Mouse (Mus musculus): ENCODE data around the gene Ptprn2.

Gene Ptprn2

DNA sequence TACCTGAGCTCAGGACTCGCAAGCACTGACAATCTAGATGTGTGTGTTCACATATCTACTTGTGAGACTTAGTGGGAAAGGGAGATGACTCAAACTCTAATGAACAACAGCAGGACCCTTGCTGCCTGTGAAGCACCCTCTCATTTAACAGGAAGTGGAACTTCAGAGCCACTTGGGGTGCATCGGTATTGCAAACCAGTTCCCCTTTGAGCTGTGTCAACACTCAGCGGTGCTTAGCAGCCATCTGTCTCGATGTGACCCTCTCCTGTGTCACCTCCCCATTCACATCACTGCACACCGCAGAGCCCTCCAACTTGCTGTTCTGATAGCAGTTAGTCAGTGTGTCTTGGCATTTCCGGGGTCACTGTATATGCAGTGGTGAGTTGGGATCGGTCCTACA, 592.1 kb downstream of the Ptprn2 start:
- DNase-seq = no peak

DNA sequence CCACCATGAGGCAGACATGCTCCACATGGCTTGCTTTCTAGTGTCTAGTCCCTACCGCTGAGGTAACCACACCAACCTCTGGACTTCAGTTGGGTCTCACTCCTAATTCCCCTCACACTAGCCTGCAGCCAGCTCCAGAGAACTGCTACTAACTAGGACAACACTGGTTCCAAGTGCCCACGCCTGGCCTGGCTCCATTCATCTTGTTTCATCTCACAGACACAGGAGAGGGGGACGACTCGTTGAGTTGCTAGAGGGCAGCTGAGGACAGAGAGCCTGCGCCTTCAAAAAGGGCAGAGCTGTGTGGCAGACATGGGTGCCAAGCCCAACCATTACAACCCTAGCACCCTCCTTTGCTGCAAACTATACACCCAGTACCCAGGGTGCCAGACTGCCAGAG, 593.4 kb downstream of the Ptprn2 start:
- no peak for DNase-seq

- DNase-seq = no peak
Observed at GRCm38 (mm10) chr12:117079724-117080123, 594.2 kb downstream of the Ptprn2 start.

- DNase-seq = no peak
Observed at GRCm38 (mm10) chr12:117083856-117084701, 598.6 kb downstream of the Ptprn2 start.

GRCm38 (mm10) chr12:117084702-117085409, 599.3 kb downstream of the Ptprn2 start:
- no peak for DNase-seq

DNA sequence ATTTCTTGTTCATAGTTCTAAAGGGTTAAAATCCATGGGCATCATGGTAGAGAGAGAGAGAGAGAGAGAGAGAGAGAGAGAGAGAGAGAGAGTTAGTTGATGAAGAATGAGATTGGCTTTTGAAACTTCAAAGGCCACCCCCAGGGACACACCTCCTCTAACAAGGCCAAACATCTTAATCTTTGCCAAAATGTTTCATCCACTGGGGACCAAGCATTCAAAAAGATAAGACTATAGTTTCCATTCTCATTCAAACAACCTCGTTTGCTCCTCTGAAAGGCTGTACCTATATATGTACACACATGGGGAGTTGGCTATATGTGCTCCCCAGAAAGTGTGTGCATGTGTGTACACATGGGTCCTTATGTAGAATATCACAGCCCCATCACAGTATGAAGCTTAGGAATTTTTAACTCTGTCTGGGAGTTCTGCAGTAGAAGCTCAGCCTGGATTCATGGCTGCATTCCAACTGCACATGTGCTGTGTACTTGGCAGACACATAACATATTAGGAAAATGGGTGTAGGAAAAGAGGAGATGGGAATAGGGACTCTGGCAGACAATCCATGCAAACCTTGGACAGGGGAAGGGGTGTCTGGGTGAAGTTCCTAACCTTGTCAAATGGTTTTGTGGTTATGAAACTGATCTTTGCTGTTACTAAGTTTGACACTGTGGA, 600.3 kb downstream of the Ptprn2 start:
- DNase-seq = peak; percentile 25

DNA sequence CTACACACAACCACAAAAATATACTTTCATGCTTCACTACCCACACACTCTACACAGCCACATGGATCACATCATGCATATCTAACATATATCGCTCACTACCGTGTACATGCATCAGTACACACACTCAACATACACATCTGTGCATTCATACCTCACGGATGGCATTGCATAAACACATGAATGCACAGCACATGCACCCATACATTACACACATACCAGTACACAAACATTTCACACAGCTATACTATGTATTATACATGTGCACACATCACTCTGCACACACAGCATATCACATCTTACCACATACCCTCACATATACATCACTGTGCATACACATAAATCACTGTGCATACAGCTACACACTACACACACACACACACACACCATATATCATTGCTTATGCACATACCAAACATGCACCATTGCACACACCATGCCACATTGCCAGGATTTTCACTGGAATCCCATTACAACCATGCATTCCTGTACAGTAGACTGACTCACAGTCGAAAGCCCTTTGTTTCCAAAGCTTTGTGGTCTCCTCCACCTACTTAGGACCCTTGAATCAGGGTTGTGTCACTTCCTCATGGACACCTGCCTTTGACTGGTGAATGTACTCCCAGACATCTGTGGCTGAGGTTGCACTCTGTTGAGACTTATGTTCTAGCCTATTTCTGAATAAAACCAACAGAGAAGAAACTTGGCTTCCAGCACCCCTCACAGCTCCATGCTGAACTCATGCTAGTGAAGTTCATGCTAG, 607.0 kb downstream of the Ptprn2 start:
- DNase-seq = no peak

GRCm38 (mm10) chr12:117095941-117096340, 610.4 kb downstream of the Ptprn2 start:
- no peak for DNase-seq

DNA sequence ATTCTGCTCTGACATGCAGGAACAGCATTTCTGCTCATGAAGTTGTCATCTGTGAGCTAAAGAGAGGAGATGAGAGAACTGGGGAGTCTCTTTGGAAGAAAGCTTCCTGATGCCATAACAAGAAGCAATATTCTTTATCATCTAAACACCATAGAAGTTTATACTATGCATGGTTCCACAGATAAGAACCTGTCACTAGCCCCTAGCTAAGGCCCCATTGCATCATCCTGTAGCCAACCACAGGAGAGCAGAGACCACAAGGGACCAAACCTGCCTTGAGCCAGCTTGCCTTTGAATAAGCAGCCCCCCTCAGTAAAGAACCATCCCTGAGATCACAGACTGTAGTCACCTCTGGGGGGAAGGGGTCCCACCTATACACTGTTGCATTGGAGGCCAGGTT, 612.8 kb downstream of the Ptprn2 start:
- DNase-seq = no peak

DNA sequence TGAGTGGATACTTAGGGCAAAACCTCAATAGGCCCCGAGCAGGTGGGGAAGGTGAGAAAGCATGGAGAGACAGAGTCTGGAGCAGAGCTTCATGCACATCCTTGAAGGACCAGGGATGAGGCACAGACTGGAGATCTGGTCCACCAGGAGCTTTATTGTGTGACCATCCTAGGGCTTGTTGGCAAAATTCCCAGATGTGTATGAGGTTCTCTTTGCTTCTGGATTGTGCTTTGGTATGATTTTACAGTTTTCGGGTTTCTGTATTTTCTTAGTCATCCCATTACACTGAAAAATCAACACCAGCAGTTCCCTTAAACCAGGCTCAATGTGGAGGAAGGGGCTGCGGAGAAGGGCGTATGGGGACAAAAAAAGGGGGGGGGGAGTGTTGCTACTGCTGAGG, 621.2 kb downstream of the Ptprn2 start:
- DNase-seq = no peak

- peak; percentile 19 for DNase-seq
Observed at GRCm38 (mm10) chr12:117107143-117107616, 621.7 kb downstream of the Ptprn2 start.

DNA sequence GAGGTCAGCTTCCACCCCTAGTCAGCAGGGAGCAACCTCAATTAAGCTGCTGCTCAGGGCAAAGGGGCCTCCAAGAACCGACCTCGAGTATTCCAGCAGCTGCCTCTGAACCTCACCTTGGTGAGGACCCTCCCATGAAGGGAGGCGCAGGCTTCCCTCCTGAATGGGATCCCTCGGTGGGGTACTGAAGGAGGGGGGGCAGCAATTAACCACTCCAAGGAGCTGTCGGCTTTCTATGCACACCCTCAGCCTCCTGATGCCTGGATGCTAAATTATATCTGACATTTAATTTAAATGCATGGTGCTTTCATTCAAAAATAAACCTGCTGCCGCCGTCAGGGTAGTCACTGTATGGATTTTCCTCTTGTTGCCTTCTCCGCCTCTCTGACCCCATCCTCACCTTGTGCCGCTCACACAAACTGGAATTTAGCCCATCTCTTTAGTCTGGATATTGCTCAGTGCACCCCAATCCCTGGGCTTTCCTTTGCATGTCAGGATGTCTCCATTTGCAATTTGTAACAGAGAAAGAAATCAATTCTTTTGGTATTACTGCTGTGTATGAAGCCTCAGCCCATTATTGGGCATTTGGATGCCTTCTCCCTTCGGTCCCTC, 629.8 kb downstream of the Ptprn2 start:
- DNase-seq = no peak

- DNase-seq = no peak
Observed at GRCm38 (mm10) chr12:117127078-117127477, 641.6 kb downstream of the Ptprn2 start.

DNA sequence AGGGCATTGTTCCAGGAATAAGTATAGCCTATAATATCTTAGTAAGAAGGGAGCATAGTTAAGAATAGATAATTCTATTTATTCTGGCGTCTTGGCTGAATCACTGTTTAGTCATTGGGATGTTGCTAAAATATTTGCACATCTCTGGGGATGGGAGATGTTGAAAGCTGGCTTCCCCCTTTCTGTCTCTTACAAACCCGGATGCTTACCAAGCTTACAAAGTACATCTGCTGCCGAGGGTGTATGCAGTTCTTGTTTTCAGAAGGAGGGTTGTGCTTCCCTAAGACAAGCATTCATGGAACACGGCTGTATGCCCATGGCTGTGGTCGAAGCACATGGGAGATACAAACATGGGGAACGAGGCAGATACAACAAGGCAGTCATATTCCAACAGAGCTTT, 642.0 kb downstream of the Ptprn2 start:
- DNase-seq = no peak

DNA sequence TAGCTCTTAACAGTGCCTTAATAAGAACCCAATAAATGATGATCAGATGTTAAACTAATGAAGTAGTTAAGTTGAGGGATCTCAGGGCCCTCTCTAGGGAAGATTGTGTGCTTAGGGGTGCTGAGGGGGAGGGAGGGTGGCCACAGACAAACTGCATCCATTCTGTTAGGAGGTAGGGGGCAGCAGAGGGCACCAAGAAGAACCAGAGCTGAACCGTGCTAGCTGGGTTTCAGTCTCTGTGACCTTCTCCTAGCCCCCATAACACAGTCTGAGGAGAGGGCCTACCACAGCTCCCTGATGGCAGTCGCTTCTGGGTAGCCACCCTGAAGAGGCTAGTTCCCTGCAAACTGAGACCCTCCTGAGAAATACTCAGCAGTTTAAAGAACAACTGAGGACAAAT, 646.6 kb downstream of the Ptprn2 start:
- peak; percentile 17 for DNase-seq

DNA sequence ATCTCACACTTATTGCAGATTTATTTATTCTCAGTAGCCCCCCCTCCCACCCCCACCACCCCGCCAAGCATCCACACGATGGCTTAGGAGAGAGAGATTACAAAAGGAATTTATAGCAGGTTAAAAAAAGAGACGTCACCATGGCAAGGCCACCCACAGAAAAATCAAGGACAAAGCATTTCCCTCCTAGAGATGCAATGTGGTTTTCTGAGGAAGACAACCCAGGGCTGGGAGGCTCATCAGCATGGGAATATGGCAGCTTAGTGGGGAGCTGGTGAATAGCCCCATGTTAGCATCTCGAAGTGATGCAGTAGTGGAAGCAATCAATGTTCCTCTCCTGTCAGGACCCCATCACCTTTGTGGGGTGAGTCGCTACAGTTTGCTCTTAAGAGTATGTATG, 649.7 kb downstream of the Ptprn2 start:
- DNase-seq = no peak

GRCm38 (mm10) chr12:117136472-117137010, 651.0 kb downstream of the Ptprn2 start:
- peak; percentile 21 for DNase-seq

DNA sequence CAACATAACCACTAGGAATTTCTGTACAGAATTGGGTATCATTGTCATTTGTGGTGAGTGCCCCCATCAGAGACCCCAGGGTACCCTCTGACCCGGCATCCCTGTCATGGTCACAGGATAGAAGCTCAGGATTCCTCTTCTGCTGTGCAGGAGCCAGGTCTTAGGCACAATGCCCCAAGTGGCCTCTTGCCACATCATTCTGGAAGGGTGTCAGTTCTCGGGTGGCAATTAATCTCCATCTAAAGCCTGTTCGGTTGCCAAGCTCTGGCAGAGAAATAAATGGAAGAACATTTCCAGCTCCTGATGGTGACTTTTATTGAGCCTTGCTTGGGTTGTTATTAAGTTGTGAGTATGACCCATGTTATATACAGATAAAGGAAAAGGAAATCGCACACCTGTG, 655.4 kb downstream of the Ptprn2 start:
- DNase-seq = peak; percentile 54

DNA sequence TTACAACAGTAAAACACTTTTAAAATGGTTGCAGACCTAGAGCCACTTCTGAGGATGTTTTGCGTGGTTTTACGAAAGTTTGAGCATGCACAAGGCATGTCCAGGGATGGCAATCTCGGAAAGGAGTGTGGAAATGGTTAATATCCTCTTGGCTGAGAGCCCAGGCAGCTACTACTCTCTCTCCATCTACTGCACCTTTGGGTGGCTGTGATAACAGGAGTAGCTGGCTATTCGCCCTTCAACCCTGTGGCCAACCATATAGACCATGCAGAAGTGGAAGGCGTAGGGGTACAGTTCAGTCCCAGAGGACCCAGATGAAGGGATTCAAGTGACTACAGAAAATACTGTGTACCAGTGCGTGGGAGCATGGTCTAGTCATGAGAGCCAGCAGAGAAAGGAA, 655.9 kb downstream of the Ptprn2 start:
- DNase-seq = no peak

GRCm38 (mm10) chr12:117149176-117149575, 663.7 kb downstream of the Ptprn2 start:
- DNase-seq = no peak

DNA sequence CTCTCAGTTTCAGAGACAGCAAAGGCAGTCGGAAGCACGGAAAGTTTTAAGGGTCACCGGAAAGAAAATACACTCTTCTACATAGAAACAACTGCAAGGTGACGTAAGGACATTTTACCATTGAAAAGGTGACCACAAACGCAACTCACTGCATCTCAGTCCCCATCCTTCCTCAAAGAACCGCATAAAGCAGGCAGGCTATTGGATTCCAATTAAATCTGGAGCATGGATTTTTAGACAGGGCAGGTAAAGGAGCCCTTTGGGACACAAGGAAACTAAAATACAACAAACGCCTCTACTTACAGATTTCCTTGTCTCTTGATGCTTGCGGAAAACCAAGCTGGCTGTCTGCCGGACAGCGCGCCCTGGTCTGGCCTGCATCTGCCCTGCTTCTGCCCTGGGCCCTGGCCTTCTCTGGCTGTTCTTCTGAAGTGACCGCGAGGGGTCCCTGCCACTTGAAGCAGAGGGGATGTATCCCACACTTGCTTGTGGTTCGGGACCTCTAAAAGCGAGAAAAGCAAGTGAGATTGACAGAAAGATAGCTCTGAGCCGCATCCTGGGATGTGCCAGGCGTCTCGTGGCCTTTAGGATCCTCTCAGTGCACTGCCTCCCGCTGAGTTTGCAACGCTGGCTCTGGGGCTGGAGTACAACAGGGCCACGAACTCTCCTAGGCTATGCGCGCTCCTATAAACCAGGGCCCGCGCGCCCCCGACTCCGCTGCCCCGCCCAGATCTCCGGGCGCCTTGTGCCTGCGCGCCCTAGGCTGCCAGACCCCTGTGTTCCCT, 665.3 kb downstream of the Ptprn2 start:
- no peak for DNase-seq

Measured in cerebellum, adult 8-10 months (tissue).